Mouse (Mus musculus): ENCODE data around the gene Lrrc7.

The Lrrc7 gene

DNA sequence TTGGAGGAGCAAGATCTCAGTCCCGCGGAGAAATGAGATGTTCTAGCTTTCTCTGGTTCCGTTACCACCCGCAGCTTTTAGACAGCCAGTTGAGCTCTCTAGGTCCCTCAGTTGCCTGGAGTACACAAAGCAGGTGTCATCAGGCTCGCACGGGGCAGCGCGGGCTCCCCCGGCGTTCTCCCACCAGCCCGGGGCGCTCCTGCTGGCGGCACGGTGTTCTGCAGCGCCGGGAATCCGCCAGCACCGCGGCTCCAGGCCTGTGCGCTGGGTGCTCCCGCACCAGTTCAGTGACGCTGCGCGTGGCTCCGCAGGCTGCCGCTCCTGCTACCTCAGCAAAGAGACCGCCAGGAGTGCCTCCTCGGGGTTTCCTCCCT lies at the start of gene Lrrc7:
Lrrc7 (minus strand) TSS at position 235 of the 374 bp plus-strand sequence.
- CTCF ChIA-PET: no interaction called here

DNA sequence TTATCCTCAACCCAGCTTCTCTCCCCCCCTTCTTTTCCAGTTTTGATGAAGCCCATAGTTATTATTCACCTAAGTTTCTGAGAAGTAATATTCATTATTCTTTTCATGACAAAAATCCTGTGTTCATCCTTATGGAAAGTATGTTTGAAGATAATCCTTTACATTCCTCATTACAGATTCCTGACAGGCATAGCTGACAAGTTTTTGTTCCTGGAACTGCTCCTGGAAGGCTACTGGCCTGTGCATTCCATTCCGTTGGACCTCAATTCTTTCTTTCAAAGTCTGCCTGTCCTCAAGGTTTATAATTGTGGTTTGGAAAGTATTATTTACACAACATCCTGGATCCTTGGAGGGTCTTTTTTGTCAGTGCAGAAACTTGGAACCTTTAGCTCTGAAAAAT lies 45.0 kb upstream of the Lrrc7 start:
- CTCF ChIA-PET: no interaction called here

DNA sequence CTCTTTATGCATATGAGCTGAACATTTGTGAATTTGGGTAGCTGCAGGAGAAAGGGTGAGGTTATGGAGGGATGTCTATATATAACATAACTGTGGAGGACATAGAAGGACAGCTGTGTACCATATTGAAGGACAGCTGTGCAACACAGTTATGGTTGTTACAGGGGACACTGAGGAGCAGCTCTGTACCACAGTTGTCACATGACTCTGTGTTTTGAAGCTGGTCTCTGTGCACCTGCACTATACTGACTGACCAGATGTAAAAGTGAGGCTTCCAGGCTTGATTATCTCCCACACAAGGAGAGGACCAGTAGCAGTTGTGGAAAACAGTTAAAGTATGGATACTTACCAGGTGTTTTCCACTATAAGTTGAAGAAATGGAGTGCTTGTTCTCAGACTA lies 43.3 kb upstream of the Lrrc7 start:
- CTCF ChIA-PET: no interaction called here

DNA sequence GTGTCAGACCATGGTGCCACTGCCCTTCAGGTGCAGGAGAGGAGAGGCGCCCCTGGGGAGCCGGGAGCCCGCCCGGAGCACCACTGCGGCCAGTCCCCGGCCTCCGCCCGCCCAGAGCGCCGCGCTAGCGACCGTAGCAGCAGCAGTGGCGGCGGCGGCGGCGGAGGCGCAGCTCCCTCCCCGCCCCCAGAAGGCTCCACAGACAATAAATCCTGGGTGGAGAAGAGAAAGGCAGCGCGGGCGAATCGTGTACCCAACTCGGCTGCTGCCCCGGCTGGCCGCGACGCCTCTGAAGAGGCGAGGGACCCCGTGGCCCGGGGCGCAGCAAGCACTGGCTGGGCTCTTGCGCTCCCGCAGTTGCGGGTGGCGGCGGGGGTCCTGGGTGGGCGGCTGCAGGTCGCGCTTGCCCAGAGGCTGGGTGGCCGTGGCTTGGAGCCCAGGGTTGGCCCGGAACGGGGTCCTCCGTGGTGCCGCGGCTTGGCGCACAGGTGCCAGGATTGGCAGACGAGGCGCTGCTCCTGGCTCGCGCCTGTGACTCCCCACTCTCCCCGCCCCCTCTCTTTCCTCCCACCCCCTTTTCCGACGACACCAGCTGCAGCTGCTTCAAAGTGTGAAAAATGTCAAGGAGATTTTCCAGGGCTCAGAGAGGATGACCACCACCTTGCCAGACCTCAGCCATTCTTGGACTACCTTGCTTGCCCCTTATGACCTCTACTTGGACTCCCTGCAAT lies 600 bp downstream of the Lrrc7 start:
- CTCF ChIA-PET: no interaction called here

DNA sequence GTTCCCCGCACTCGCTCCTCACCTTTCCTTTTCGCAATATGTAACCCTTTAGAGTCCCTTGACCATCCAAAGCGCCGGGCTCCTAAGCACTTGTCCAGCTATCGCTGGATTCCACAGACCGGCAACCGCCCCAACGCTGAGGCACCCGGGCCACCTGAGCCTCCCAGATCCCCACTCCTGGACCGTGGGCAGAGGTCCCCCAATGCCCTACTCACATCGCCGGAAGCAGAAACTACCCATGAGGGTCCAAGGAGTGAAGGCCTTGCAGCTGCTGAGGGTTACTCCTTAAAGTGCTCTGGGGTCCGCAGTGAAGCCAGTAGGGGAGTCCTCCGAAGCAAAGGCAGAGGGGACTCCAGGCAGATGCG lies 1.1 kb downstream of the Lrrc7 start:
- CTCF ChIA-PET: no interaction called here

DNA sequence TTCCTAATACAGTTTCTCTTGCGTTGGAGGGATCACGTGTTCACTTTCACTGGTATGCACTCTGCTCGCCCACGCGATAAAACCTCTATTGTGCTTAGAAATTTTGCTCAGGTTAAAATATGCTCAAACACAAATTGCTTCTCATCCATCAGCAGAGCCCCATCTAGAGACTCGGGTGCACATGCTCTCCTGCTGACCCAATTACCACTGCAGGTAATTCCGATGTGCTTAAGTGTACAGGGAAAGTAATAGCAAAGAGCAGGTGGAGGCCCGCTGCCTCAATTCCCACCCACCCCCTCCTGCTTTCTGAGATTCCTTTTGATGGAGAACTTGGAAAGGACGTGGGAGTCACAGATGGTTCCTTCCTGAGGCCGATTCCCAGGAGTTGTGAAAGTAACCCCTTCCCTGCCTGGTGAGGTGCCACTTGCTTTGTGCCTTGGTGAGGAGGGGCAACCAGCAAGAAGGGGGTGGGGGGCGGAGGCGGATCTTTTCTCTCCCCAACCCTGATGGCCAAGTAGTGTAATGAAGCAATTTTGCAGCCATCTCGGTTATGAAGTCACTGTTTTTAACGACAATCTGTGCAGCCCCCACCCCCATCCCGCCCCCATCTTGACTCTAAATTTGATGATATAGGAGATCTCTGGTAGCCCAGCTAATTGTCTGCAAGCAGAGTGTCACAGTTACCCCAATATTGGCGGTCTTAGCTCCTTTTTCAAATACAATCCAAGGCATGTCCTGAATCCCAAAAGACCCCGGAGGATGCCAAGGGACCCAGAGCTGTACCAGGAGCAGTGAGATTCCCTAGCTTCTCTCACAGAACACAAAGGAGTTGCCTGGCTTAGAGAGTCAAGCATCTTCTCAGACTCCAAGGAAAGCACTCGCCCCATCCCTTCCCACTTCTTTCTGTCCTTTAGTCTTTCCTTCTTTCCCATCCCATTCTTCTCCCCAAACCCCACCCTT lies 2.0 kb downstream of the Lrrc7 start:
- CTCF ChIA-PET: no interaction called here

DNA sequence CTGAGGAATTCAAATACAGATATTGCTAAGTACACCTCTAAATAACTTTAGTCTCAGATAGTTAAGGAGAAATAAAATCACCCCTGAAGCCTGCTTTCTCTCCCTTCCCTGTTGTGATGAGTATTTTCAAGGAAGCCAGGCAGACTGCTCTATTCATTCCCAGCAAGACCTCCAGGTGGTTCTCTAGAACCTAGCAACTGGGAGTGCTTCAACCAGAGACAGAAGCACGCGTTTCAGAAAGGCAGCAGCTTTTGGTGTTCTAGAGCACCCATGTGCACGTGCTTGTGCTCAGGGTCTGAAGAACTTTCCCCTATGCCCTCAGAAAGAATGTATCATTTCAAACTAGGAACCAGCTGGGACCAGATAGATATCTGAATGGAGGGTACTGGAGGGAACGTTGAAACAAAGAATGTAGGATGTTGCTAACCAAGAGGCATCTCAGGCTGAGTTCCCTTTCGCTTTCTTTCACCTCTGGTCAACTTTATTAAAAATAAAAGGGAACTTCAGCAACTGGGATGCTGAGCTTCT lies 2.8 kb downstream of the Lrrc7 start:
- CTCF ChIA-PET: no interaction called here

DNA sequence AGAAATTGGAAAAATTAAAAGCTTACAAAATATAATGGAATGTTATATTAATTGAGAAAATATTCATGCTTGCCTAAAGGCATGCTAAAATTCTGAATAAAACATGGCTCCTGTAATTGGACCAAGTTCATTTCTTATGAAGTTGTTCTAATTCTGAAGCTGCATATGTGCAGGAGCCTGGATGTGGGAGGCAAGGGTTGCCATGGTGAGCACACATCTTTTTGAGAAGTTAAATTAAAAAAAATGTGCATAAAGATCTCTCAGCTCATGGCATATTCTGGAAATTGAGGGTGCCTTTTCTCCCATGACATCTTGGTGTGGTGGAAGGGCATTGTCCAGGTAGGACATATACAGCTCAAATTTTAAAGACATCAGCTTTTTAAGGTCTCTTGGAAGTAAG lies 3.4 kb downstream of the Lrrc7 start:
- CTCF ChIA-PET: no interaction called here

DNA sequence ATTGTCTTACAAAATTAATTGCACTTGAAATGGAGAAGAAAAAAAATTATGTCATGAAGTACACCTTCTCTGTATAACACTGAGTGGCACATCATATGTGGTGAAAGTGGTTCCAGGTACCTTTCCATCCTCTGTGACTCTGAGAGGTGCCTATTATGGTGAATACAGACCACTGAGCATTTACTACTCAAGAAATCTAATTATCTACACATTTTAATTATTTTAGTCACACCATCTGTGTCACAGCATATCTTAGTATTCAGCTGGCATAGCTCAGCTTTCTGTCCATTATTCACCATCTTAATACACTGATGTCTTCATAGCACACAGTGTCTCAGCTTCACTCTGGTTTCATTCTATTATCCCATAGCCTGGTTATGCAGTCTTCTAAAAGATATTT lies 7.7 kb downstream of the Lrrc7 start:
- CTCF ChIA-PET: no interaction called here

DNA sequence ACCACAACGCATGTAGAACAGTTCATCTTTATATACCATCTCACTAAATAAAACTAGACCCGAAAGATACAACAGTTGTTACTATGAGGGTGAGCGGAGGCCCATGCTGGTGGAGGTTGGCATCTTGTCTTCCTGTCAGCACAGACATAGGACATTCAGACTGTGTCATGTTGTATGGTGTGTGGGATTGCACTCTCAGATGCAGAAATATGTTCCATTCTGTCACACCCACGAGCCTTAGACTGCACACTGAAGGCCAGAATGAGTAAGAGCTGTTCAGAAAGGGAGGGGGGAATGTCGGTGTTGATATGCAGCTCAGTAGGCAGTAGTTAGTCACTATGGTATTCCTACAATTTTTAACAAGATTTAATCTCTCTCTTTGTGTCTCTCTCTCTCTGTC lies 9.9 kb downstream of the Lrrc7 start:
- CTCF ChIA-PET: no interaction called here

DNA sequence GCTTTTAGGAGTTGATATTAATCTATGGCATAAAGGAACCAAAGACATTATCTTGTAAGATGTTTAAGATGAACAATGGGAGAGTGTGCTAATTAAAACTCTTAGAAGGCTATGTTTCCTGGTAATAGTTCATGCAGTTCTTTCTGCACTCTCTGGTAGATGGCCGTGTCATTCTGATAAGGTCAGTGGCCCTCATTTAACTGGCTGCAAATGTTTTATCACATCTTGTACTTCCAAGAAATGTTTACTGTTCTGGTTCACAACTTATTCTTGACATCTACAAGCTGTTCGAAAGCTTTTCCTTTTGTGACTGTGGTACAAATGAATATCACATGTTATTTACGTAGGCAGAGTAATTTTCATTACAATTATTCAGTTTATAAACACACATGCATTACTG lies 18.5 kb downstream of the Lrrc7 start:
- CTCF ChIA-PET: no interaction called here

DNA sequence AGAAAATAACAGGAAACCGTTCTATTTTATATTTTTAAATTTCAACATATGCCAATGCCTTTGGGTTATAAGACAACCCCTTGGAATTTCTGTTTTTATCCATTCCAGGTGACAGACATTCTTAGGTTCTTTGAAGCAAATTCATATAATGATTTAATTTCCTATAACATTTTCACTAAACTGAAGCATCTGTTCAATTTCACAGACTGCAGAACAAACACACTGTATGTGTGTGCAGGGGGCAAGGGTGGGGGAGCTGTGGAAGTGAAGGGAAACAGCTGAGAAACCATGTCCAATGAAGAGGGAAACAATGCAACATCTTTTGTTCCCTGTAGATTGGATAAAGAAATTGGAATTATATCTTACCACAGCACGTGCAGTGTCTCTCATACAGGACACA lies 29.2 kb downstream of the Lrrc7 start:
- CTCF ChIA-PET: no interaction called here

DNA sequence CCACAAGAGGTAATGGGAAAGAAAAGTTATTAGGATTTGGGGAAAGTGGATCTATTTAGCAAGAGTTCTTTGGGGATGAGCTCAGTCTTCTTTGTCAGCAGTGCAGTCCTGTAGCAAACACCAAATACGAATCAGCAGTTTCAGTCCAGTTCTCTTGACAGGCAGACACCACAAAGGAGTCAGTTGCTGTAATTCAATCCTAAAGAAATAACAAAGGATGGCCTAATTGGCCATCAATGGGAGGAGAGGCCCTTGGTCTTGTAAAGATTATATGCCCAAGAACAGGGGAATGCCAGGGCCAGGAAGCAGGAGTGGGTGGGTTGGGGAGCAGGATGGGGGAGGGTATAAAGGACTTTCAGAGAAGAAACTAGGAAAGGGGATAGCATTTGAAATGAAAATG lies 33.5 kb downstream of the Lrrc7 start:
- CTCF ChIA-PET: no interaction called here

DNA sequence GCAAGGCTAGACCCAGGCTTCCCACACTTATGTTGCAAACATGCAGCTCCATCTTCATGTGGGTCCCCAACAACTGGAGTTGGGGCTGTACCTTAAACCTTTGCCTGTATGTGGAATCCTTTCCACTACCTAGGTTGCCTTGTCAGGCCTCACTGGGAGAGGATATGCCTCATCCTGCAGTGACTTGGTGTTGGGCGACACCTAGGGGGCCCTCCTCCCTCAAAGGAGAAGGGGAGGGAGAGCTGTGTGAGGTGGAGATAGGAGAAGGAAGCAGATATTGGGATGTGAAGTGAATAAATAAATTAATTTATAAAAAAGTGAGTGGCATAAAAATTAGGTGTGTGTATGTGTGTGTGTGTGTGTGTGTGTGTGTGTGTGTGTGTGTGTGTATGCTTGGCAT lies 68.3 kb downstream of the Lrrc7 start:
- CTCF ChIA-PET: no interaction called here

DNA sequence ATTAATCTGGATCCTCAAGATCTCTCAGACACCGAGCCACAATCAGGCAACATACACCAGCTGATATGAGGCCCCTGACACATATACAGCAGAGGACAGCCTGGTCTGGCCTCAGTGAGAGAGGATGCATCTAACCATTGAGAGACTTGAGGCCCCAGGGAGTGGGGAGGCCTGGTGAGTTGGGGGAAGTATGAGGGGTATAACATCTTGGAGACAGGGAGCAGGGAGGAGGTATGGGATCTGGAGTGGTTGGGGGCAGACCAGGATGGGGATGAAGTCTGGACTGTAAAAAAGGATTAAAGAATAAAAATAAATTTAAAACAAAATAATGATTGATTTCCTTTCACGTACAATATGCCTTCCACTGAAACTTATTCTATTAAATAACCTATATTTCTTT lies 82.3 kb downstream of the Lrrc7 start:
- CTCF ChIA-PET: no interaction called here

DNA sequence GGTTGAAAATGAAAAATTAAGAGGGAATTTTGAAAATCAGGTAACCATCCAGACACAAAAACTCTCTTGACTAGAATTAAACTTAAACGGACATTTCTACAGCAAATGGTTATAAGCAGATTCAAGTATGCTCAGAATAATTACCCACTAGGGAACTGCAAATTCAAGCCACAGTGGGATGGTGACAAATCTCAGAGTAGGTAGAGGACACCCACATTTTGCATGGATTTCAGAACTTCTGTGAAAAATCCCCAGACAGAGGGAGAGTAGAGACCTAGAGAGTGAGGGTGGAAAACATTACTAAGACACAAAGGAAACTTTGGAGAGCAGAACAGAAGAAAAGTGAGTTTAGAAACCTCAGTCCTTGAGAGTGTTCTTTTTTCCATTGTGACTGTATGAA lies 161.4 kb downstream of the Lrrc7 start:
- CTCF ChIA-PET: no interaction called here

DNA sequence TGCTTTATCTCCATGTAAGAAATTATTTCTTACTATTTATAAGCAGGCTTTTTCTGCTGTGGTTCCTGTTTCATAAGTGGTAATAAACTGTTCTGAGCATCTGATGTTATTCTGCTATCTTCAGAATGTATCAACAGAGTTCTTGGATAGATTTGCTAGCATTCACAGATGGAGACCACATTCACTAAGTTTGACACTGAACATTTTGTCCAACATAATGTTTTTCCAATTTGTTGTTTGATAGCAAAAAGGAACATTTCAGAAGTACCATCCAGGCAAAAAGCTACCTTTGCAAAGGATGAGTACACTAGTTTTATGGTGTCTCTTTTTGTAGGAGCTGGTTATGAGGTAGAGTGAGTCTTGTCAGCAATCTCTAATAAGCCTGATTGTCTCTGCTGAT lies 170.5 kb downstream of the Lrrc7 start:
- CTCF ChIA-PET: no interaction called here

DNA sequence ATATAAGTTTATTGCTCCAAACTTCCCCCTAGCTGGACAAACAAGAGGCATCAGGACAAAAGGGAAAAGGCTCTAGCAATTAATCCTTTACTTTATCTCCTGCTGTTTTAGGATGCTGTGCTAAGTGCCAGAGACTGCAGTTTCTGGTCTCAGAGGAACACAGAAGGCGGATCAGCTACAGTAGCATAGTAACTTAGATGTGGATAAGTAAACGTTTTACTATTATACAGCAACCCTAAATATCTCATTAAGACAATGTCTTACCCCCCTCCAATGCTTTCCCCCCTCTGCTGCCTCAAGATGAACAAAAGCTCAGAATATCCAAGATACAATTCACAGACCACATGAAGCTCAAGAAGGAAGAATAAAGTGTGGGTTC lies 174.0 kb downstream of the Lrrc7 start:
- CTCF ChIA-PET: no interaction called here

DNA sequence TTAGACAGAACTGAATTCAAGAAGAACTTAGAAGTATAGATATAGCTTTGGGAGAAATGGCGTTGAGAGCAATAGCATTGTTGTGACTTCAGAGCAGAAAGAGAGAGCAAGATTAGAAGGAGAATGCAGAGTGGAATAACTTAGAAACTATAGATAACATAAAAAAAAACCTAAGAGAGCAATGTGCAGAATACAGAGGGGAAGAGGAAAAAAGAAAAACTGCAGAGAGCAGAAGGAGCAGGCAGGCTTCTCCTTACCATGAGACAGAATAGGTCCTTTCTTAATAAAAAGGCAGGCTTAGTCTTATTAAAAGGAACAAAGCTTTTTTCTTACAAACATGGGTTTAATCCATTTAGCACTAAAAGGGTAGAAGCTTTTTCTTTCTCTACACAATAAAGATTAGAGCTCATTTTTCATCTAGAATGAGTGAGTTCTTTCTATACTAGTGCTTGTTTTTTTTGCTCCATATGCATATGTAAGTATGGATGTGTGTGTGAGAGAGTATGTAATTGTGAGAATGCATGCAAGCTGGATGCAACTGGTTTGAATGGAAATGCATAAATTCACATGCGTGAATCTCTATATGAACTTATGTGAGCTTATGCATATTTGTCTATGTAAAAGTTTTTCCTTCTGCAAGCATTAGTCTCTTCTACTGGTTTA lies 174.5 kb downstream of the Lrrc7 start:
- CTCF ChIA-PET: no interaction called here

DNA sequence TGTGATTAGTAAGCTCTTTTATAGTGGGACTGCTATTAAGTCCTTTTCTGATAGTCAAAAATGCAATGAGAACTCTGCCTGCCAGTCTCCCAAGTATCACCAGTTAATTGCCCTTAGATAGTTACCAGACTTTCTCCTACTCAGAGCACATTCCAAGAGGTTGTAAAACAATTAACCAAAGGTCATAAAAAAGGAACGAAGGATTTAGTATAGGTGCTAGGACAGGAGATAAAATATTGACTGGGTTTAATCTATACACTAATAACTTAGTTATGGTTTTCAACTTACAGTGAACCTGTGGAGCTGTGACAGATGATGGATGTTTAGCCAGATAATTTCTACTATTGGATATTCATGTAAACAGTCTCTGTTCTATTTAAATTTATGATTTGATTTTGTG lies 175.2 kb downstream of the Lrrc7 start:
- CTCF ChIA-PET: no interaction called here

DNA sequence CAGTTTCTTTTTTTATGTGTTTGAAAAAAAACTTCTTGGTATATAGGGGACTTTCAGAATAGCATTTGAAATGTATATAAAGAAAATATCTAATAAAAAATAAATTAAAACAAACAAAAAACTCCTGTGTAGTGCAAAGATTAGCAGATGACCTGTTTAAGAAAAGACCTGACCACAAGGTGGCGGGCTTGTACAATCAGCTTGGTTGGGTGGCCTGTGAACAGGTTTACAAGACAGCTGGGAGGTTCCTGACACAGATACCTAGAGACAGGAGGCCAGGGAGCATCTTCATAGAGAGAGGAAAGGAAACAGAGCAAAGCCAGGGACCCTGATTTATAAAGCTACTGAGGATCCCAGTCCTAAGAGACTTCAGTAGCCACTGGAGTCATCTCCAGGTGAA lies 186.1 kb downstream of the Lrrc7 start:
- CTCF ChIA-PET: no interaction called here

DNA sequence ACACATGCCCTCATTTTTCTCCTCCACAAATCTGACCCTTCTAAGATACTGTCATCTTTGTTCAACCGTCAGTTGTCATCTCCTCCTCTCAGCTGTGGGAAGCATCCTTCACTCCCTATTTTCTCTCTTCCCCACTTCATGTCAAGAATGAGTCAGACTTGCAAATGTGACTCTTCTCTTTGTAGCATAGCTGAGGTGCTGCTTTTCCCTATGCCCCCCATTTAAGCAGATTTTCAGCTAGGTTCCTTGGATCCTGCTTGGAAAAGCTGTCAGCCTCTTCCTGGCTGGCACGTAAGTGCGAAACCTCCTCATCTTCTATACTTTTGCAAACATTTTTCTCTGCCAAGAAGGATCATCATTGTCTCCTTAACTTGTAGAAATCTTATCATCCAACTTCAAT lies 192.9 kb downstream of the Lrrc7 start:
- CTCF ChIA-PET: no interaction called here

DNA sequence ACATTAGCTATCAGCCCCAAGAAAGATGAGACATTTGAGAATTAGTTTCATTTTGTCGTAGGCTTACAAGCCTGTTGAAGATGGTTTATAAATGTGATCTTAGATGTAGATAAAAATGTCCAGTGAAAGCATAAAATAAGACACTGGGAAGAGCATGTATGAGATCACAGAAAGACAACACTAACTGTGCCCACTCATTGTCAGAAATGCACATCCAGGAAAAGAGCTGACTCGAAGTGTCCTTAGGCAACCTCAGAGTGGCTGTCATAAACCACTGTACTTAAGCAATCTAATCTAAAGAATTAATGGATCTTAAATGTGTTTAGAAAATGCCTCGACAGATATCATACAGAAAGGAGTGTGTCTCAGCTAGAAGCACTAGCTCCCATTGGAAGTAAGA lies 196.2 kb downstream of the Lrrc7 start:
- CTCF ChIA-PET: no interaction called here

All from spleen, embryonic (tissue).